Mouse (Mus musculus) neutrophil, adult 65 days (primary cell): ENCODE measurements around the gene Gal3st2b. TPM values are rescaled to one million over a fixed set of nuclear protein-coding genes. Genes with fewer than 3 reads are reported as not detected.

ENCODE experiments used
- total RNA-seq: library from RNA; stranded (reverse); gene quantifications from 2 replicates; pipeline ENCODE4 v1.2.4, GENCODE M21; 2023

Gene Gal3st2b
- total RNA-seq: 0.47 TPM in 1 of 2 replicates, not detected in the other

DNA sequence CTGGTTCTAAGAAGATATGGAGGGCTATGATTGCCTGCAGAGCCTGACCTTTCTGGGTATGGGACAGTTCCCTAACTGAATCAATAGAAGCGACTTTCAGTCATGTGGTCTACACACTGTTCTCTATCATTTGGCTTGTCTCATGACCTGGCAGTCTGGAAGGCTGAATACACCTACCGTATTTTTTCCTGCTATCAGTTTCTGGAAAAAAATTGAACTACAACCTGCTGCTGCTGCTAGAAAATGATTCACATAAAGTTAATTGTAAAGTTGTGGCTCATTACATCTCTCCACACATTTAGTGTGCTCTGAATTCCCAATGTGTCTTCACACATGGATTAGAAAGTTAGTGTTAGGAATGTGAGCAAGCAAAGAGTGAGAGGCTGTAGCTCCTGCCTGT, at the start of gene Gal3st2b:
Gene Gal3st2b (plus strand): TSS at position 301 of the 400 bp plus-strand sequence.

DNA sequence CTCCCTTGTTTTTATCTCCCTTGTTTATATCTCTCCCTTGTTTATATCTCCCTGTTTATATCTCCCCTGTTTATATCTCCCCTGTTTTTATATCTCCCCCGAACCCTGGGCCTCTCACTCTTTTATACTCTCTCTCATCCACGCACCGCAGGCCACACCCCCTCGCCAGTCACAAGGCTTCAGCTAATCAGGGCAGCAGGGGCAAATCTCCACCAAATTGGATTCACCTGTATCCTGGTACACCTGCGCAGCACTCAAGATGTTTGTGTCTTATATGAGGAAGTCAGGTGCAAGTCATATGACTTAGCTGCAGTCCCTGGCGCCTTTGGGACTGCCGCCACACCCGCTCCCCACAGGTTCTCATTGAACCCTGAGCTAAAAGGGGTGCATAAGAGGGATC, 72.1 kb downstream of the Gal3st2b start, which contains the start of gene Gal3st2c:
Gene Gal3st2c (plus strand): TSS at position 301 of the 400 bp plus-strand sequence.

Other genes starting within 250 kb of the Gal3st2b start
- gene Bok, start 232.7 kb upstream of the Gal3st2b start, total RNA-seq: not detected in 2 replicates
- 74.6 and 112 TPM in 2 replicates for gene Atg4b, start 166.8 kb upstream of the Gal3st2b start, total RNA-seq
- 27.1 and 29.3 TPM in 2 replicates for gene Thap4, start 163.4 kb upstream of the Gal3st2b start, total RNA-seq
- gene Dtymk, start 116.4 kb upstream of the Gal3st2b start, total RNA-seq: 28.1 and 38.4 TPM in 2 replicates
- 33.9 and 43.8 TPM in 2 replicates for gene Ing5, start 114.3 kb upstream of the Gal3st2b start, total RNA-seq
- 15.4 and 23.4 TPM in 2 replicates for gene D2hgdh, start 93.4 kb upstream of the Gal3st2b start, total RNA-seq
- gene Gal3st2, start 57.0 kb upstream of the Gal3st2b start, total RNA-seq: 0.25 and 0.44 TPM in 2 replicates
- gene Gal3st2c, start 72.2 kb downstream of the Gal3st2b start, total RNA-seq: 0.09 and 0.11 TPM in 2 replicates
- not detected in 2 replicates for gene Neu4, start 102.1 kb downstream of the Gal3st2b start, total RNA-seq
- gene Pdcd1, start 134.2 kb downstream of the Gal3st2b start, total RNA-seq: not detected in 2 replicates